Mouse (Mus musculus): ENCODE measurements at regions not wholly inside any gene's neighbourhood (a gene's known extent, or its start where the extent isn't known, plus 50 kb on each side); places are given as distances from the start of the nearest gene placed in this dataset.

GRCm38 (mm10) chr6:70589208-70589607 lies 202.8 kb downstream of the Rpia start:
- ATAC-seq (ENCODE audit: insufficient number of reproducible peaks, low FRiP score, low TSS enrichment), result peak; percentile 45; the same call in 1 of the 2 replicates
